Mouse (Mus musculus): ENCODE results near the gene Kcna7.

DNA sequence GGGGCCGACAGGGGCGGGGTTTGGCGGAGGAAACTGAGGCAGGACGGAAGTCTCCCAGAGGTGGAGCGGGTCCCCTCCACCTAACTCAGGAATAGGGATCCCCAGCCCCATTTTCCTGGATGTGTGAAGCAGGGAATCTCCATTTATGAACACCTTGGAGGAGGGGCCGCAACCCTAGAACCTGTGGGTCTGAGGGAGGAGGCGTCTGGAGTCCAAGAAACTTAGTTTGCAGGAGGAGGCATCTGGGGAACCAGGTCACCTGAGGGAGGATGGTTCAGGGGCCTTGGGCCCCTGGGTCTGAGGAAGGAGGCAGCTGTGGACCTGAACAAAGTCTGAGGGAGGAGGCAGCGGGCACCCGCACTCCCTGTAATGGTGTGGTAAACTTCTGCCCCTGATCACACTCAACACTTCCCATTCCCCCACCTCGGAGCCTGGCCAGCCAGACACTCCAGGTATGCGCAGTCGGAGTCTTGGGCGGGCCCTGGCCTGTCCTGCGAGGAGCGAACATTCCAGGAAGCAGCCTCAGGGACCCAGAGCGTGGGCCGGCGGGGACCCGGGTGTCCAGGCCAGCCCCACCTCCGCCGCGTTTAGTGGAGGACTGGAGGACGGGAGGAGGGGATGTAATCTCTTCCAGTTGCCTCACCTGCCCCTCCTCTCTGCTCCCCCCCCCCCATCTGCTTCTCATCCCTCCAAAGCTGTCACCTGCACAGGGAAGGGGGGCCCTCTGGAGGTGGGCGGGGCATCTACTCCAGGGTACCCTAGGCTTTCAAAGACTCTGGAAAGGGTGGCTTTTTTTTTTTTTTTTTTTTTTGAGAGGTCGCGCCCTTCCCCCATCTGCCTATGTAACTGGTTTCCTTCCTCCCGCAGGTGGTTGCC is 8.6 kb downstream of the Kcna7 start:
- TF ChIP-seq CTCF (IDR thresholded peaks at IDR 0.05; ENCODE audit: control insufficient read depth, insufficient read depth, low read length) (no peak), POLR2A (IDR thresholded peaks at IDR 0.05; ENCODE audit: borderline replicate concordance, control insufficient read depth, low read depth, low read length) (no peak)
